Mouse (Mus musculus): ENCODE data around the gene Pard3.
A peak's percentile ranks its signal among the peaks of the same experiment; 100 is the strongest.

Pard3 gene

GRCm38 (mm10) chr8:127431236-127431635 lies 367.5 kb downstream of the Pard3 start:
- no peak for DNase-seq (ENCODE audit: low spot score in 2 of 2)

- no peak for DNase-seq (ENCODE audit: low spot score in 2 of 2)
These were observed 372.3 kb downstream of the Pard3 start for GRCm38 (mm10) chr8:127435975-127436374.

GRCm38 (mm10) chr8:127437613-127438235 lies 374.0 kb downstream of the Pard3 start:
- no peak for DNase-seq (ENCODE audit: low spot score in 2 of 2)

- no peak for DNase-seq (ENCODE audit: low spot score in 2 of 2)
These were observed 375.1 kb downstream of the Pard3 start for GRCm38 (mm10) chr8:127438625-127439391.

- no peak for DNase-seq (ENCODE audit: low spot score in 2 of 2)
These were observed 375.9 kb downstream of the Pard3 start for GRCm38 (mm10) chr8:127439392-127440160.

GRCm38 (mm10) chr8:127440161-127440833 lies 376.6 kb downstream of the Pard3 start:
- no peak for DNase-seq (ENCODE audit: low spot score in 2 of 2)

- DNase-seq (ENCODE audit: low spot score in 2 of 2) = peak in 1 of 2 experiments; percentile 24
These were observed 377.3 kb downstream of the Pard3 start for GRCm38 (mm10) chr8:127440834-127441485.

GRCm38 (mm10) chr8:127447401-127447800 lies 383.7 kb downstream of the Pard3 start:
- no peak for DNase-seq (ENCODE audit: low spot score in 2 of 2)

GRCm38 (mm10) chr8:127449066-127449840 lies 385.6 kb downstream of the Pard3 start:
- DNase-seq (ENCODE audit: low spot score in 2 of 2) = no peak

- DNase-seq (ENCODE audit: low spot score in 2 of 2) = no peak
These were observed 387.4 kb downstream of the Pard3 start for GRCm38 (mm10) chr8:127450954-127451668.

GRCm38 (mm10) chr8:127452364-127452763 lies 388.7 kb downstream of the Pard3 start:
- DNase-seq (ENCODE audit: low spot score in 2 of 2) = no peak

GRCm38 (mm10) chr8:127457901-127458300 lies 394.2 kb downstream of the Pard3 start:
- no peak for DNase-seq (ENCODE audit: low spot score in 2 of 2)

- no peak for DNase-seq (ENCODE audit: low spot score in 2 of 2)
These were observed 397.5 kb downstream of the Pard3 start for GRCm38 (mm10) chr8:127461173-127461572.

- DNase-seq (ENCODE audit: low spot score in 2 of 2) = no peak
These were observed 398.8 kb downstream of the Pard3 start for GRCm38 (mm10) chr8:127462378-127462935.

- no peak for DNase-seq (ENCODE audit: low spot score in 2 of 2)
These were observed 400.6 kb downstream of the Pard3 start for GRCm38 (mm10) chr8:127464300-127464699.

GRCm38 (mm10) chr8:127472204-127472603 lies 408.5 kb downstream of the Pard3 start:
- DNase-seq (ENCODE audit: low spot score in 2 of 2) = no peak

GRCm38 (mm10) chr8:127480003-127480402 lies 416.3 kb downstream of the Pard3 start:
- DNase-seq (ENCODE audit: low spot score in 2 of 2) = no peak

GRCm38 (mm10) chr8:127485618-127486017 lies 421.9 kb downstream of the Pard3 start:
- no peak for DNase-seq (ENCODE audit: low spot score in 2 of 2)

- no peak for DNase-seq (ENCODE audit: low spot score in 2 of 2)
These were observed 428.3 kb downstream of the Pard3 start for GRCm38 (mm10) chr8:127491963-127492362.
